Mouse (Mus musculus): ENCODE measurements at regions not wholly inside any gene's neighbourhood (a gene's known extent, or its start where the extent isn't known, plus 50 kb on each side); places are given as distances from the start of the nearest gene placed in this dataset.

DNA sequence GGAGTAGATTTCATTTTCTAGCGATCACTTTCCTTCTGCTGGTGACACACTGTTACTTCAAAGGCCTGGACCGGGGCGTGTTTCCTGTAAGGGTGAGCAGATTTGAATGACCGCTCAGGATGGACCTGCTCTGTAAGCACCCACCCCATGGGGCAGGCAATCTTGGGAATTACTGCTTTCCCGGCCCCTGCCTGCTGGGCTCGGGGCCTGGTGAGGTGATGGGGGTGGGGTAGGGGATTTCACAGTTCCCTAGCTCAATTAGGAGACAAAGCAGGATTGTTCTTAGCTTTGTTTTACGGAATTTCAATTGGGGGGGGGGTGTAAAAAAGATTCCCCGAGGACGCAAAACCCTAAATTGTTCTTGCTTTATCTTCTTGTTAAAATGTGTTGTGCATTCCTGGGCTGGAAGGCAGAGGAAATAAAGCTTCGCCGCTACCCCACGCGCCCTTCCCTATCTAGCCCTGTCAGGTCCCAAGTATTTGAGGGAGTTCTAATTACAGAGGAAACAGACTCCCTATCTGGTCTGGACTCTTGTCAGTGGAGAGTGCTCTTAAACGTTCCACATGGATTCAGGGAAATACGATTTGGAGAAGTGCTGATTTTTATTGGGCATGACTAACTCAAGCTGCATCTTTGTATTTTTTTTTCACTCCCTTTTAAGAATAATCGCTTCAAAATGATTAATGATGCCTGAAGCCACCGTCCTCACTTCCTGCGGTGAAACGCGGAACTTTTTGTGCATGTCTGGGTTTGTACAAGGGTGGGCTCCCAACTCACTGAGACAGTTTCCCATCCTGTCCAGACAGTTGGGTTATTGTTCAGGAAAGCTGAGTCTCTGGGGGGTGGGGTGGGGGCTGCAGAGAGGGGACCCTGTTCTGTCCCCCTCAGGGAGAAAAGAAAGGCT, 194.3 kb downstream of the Enc1 start:
- TF ChIP-seq ZKSCAN1 (IDR thresholded peaks at IDR 0.05; ENCODE audit: low read depth, low read length) (no peak), ZC3H11A (IDR thresholded peaks at IDR 0.05; ENCODE audit: low read depth, low read length) (no peak), CTCF (IDR thresholded peaks at IDR 0.05 in 2 of 3, conservative IDR thresholded peaks at IDR 0.05 in 1 of 3; ENCODE audit: control insufficient read depth in 1 of 3, insufficient read depth in 1 of 3, low read depth in 2 of 3, low read length in 3 of 3, poor library complexity in 1 of 3, severe bottlenecking in 1 of 3) (no peak), USF1 (IDR thresholded peaks at IDR 0.05; ENCODE audit: low read depth, low read length) (no peak), EP300 (IDR thresholded peaks at IDR 0.05; ENCODE audit: low read depth in 1 of 2, low read length in 2 of 2) (peak in 1 of 2 experiments; percentile 49; a peak in 2 of 4 replicates), SMC3 (IDR thresholded peaks at IDR 0.05; ENCODE audit: low read depth, low read length) (no peak), JUND (IDR thresholded peaks at IDR 0.05; ENCODE audit: low read depth, low read length) (no peak), MAZ (IDR thresholded peaks at IDR 0.05; ENCODE audit: low read depth, low read length) (no peak), MYC (IDR thresholded peaks at IDR 0.05; ENCODE audit: low read depth, low read length) (no peak)

Data from MEL (cell line).